In genomic region chr1:128441129-128441473, GRCm38 (mm10) we compare ENCODE assay signal across 14 mouse cellular contexts. TPM values are rescaled to one million over a fixed set of nuclear protein-coding genes. Genes with fewer than 3 reads are reported as not detected.
DNase-seq lines count a peak whose midpoint lies in the region; ATAC-seq lines count a peak whose summit lies in the region.
"Had no signal": no experiment of that assay in that cellular context is flagged by ENCODE, and none has a peak within 500 bp of the region (broad histone marks: within the 10 kb centered on the region; RNA-seq: fewer than 3 reads in every experiment).

No protein-coding gene starts in this region.

- H3K27ac ChIP-seq in forebrain, embryonic 10.5 days: peak overlapping the region; percentile 54; the same call in 1 of the 2 replicates
- no peak overlapping the region for H3K27ac ChIP-seq in forebrain, embryonic 16.5 days (ENCODE audit: low read length)
- H3K27ac ChIP-seq in kidney, embryonic 16.5 days (ENCODE audit: low read length): no peak overlapping the region
- H3K27ac ChIP-seq: heart, embryonic 10.5 days; kidney, embryonic 15.5 days; liver, embryonic 13.5 days; macrophage; neural tube, embryonic 12.5 days had no signal

- intact Hi-C loops in left cerebral cortex, postnatal 14 days (cut with DNase I): no loop called here
- intact Hi-C loops in left cerebral cortex, postnatal 10 days (cut with DNase I): no loop called here

- DNase-seq in forebrain, embryonic 10.5 days (ENCODE audit: extremely low spot score, low spot score): no peak
- DNase-seq in left cerebral cortex, postnatal 14 days (ENCODE audit: low spot score in 2 of 2): peak; percentile 7 to 12
- no peak for DNase-seq in left cerebral cortex, postnatal 10 days (ENCODE audit: extremely low spot score in 1 of 2, low spot score in 2 of 2)
- peak; percentile 20 for DNase-seq in embryo, embryonic 9.5 days (ENCODE audit: extremely low spot score)
- peak; percentile 36 to 54 for DNase-seq in layer of hippocampus, postnatal 36 days
- DNase-seq in cerebellum, adult 9-11 months: no peak
- DNase-seq: liver, embryonic 13.5 days had no signal

- H3K4me1 ChIP-seq in forebrain, embryonic 10.5 days: peaks cover 19% of the 10 kb centered on the region
- 0 out of 2 replicates have a peak, but pooled peaks cover 3% of the 10 kb centered on the region for H3K4me1 ChIP-seq in forebrain, embryonic 16.5 days (replicated peaks; ENCODE audit: control insufficient read depth, insufficient read depth, low read length)
- 0 out of 2 replicates have a peak, but pooled peaks cover 4% of the 10 kb centered on the region for H3K4me1 ChIP-seq in kidney, embryonic 16.5 days (ENCODE audit: insufficient read depth, low read length)

- no peaks in the 10 kb centered on the region for H3K9me3 ChIP-seq in forebrain, embryonic 10.5 days
- no peaks in the 10 kb centered on the region for H3K9me3 ChIP-seq in forebrain, embryonic 16.5 days (ENCODE audit: control insufficient read depth, low read length)
- no peaks in the 10 kb centered on the region for H3K9me3 ChIP-seq in kidney, embryonic 16.5 days (ENCODE audit: low read length)
- H3K9me3 ChIP-seq: G1E; heart, embryonic 10.5 days; kidney, embryonic 15.5 days; liver, embryonic 13.5 days; neural tube, embryonic 12.5 days had no signal

- H3K9ac ChIP-seq in forebrain, embryonic 16.5 days (replicated peaks; ENCODE audit: low read depth, low read length): no peak overlapping the region
- H3K9ac ChIP-seq in kidney, embryonic 16.5 days (replicated peaks; ENCODE audit: low read length): no peak overlapping the region
- H3K9ac ChIP-seq: kidney, embryonic 15.5 days; liver, embryonic 13.5 days; neural tube, embryonic 12.5 days had no signal

- WGBS in forebrain, embryonic 10.5 days: 39% methylated on average over 5 of the region's 5 CpGs
- WGBS in forebrain, embryonic 16.5 days: 37% methylated on average over 5 of the region's 5 CpGs
- 41% methylated on average over 5 of the region's 5 CpGs for WGBS in kidney, embryonic 16.5 days

- H3K4me3 ChIP-seq in forebrain, embryonic 10.5 days: no peak overlapping the region
- H3K4me3 ChIP-seq in forebrain, embryonic 16.5 days (replicated peaks; ENCODE audit: low read length): no peak overlapping the region
- no peak overlapping the region for H3K4me3 ChIP-seq in kidney, embryonic 16.5 days (ENCODE audit: low read length)
- H3K4me3 ChIP-seq: heart, embryonic 10.5 days; kidney, embryonic 15.5 days; liver, embryonic 13.5 days; neural tube, embryonic 12.5 days had no signal

- H3K27me3 ChIP-seq in forebrain, embryonic 10.5 days (ENCODE audit: poor library complexity, severe bottlenecking): peaks cover 19% of the 10 kb centered on the region
- H3K27me3 ChIP-seq in forebrain, embryonic 16.5 days (replicated peaks; ENCODE audit: control insufficient read depth, insufficient read depth, low read length): no peaks in the 10 kb centered on the region
- H3K27me3 ChIP-seq in kidney, embryonic 16.5 days (ENCODE audit: insufficient read depth, low read length): no peaks in the 10 kb centered on the region
- H3K27me3 ChIP-seq: kidney, embryonic 15.5 days; liver, embryonic 13.5 days; neural tube, embryonic 12.5 days had no signal

- H3K4me2 ChIP-seq in forebrain, embryonic 16.5 days (ENCODE audit: low read length): no peak overlapping the region
- H3K4me2 ChIP-seq in kidney, embryonic 16.5 days (replicated peaks; ENCODE audit: low read depth, low read length): no peak overlapping the region
- H3K4me2 ChIP-seq: kidney, embryonic 15.5 days; liver, embryonic 13.5 days; neural tube, embryonic 12.5 days had no signal

- no peaks in the 10 kb centered on the region for H3K36me3 ChIP-seq in forebrain, embryonic 10.5 days (replicated peaks)
- H3K36me3 ChIP-seq in forebrain, embryonic 16.5 days (ENCODE audit: control insufficient read depth, insufficient read depth): no peaks in the 10 kb centered on the region
- no peaks in the 10 kb centered on the region for H3K36me3 ChIP-seq in kidney, embryonic 16.5 days (ENCODE audit: insufficient read depth, low read length)
- H3K36me3 ChIP-seq: G1E; heart, embryonic 10.5 days; kidney, embryonic 15.5 days; liver, embryonic 13.5 days; neural tube, embryonic 12.5 days had no signal

- no peak for ATAC-seq in forebrain, embryonic 16.5 days
- ATAC-seq in kidney, embryonic 16.5 days (ENCODE audit: low FRiP score, low TSS enrichment): no peak

RNA-seq across cellular contexts. Expression of gene Dars, which starts 23.9 kb away (rescaled TPM):
- 186 and 191 TPM in 2 replicates for polyA plus RNA-seq in forebrain, embryonic 10.5 days (2016; fragmentation: Nextera tagmentation; extraction: Ambion mirVana)
- 136 and 159 TPM in 2 replicates for polyA plus RNA-seq in forebrain, embryonic 16.5 days (2015; fragmentation: Nextera tagmentation; extraction: Ambion mirVana)
- total RNA-seq in left cerebral cortex, postnatal 14 days (2021): 10 to 100 TPM; 58.5 to 63.3 TPM
- 10 to 100 TPM; 64.0 to 67.9 TPM for total RNA-seq in left cerebral cortex, postnatal 10 days (2021)
- total RNA-seq in layer of hippocampus, postnatal 36 days (2021): 10 to 100 TPM; 68.6 to 72.3 TPM
- polyA plus RNA-seq in kidney, embryonic 16.5 days (2015; fragmentation: Nextera tagmentation; extraction: Ambion mirVana): 155 and 162 TPM in 2 replicates

Comparison
In these comparisons a context has a peak if more than half of its experiments do, and no peak if none do; other contexts are left out.
1. DNase-seq: peak in left cerebral cortex, postnatal 14 days (2 of 2), embryo, embryonic 9.5 days (single experiment) and layer of hippocampus, postnatal 36 days (2 of 2); none in forebrain, embryonic 10.5 days (single experiment), left cerebral cortex, postnatal 10 days (0 of 2) and cerebellum, adult 9-11 months (single experiment).